Mouse (Mus musculus) intestine, embryonic 16.5 days (tissue): ENCODE results near the gene Ppara. TPM values are rescaled to one million over a fixed set of nuclear protein-coding genes. Genes with fewer than 3 reads are reported as not detected.

Experiments
- ATAC-seq: fragments of 200-750 bp; cut with Nextera tagmentation; 2 replicates; pipeline ENCODE4 v1.8.0; 2017; ENCODE audit warnings: moderate TSS enrichment, moderate library complexity
- H3K27ac ChIP-seq: fragments of 300-500 bp; sonication (generic); 2 replicates; pipeline ENCODE4 v1.5.1; 2014; ENCODE audit warnings: mild to moderate bottlenecking, low read length
- H3K27me3 ChIP-seq: fragments of 300-500 bp; sonication (generic); replicated peaks from 2 replicates; pipeline ENCODE4 v1.6.1; 2014; ENCODE audit warnings: low read length, control low read depth, mixed read lengths; ENCODE audit not compliant: control insufficient read depth, insufficient read depth
- H3K36me3 ChIP-seq: fragments of 300-500 bp; sonication (generic); 2 replicates; pipeline ENCODE4 v1.6.1; 2014; ENCODE audit warnings: low read length, control low read depth; ENCODE audit not compliant: control insufficient read depth, insufficient read depth
- H3K4me1 ChIP-seq: fragments of 300-500 bp; sonication (generic); 2 replicates; pipeline ENCODE4 v1.6.1; 2014; ENCODE audit warnings: low read length, control low read depth, mixed read lengths; ENCODE audit not compliant: control insufficient read depth, insufficient read depth
- H3K4me2 ChIP-seq: fragments of 300-500 bp; sonication (generic); 2 replicates; pipeline ENCODE4 v1.6.1; 2014; ENCODE audit warnings: low read depth, low read length, control low read depth
- H3K4me3 ChIP-seq: fragments of 300-500 bp; sonication (generic); 2 replicates; pipeline ENCODE4 v1.5.1; 2014; ENCODE audit warnings: mild to moderate bottlenecking, low read length
- H3K9ac ChIP-seq: fragments of 300-500 bp; sonication (generic); 2 replicates; pipeline ENCODE4 v1.6.1; 2014; ENCODE audit warnings: low read depth, low read length
- H3K9me3 ChIP-seq: fragments of 300-500 bp; sonication (generic); 2 replicates; pipeline ENCODE4 v1.6.1; 2016; ENCODE audit warnings: low read length, control low read depth; ENCODE audit not compliant: control insufficient read depth
- WGBS: fragments of 180-500 bp; shearing (Covaris S2); extraction: QIAGEN DNeasy Blood & Tissue Kit; methylation state at CpG from one replicate; pipeline ENCODE4 v1.1.7; 2014; 5-methylcytosine and 5-hydroxymethylcytosine counted together
- polyA plus RNA-seq: library from polyadenylated mRNA; unstranded; fragments of >200 nt; fragmentation: Nextera tagmentation; extraction: Ambion mirVana; gene quantifications from 2 replicates; pipeline ENCODE4 v1.2.1, GENCODE M21; 2015

The Ppara gene
- polyA plus RNA-seq, 1 experiment from 2014 or later, result 31.0 TPM

DNA sequence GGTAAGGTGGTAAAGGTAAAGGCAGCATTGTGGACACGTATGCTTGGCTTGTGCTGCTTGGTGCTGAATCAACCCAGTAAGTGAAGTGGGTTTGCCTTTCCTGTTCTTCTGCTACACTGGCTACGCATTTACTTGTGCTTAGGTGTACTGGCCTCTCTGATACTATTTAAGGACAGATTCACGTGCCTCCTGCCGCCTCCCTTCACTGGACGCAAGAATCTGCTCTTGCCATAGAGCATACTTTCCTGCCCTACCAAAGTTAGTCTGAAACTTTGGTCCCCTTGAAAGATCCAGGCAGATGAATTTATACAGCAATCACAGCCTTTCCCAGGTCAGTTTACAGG is 75.7 kb downstream of the Ppara start:
- no peaks in the 10 kb centered on the region for H3K27me3 ChIP-seq
- no peaks in the 10 kb centered on the region for H3K9me3 ChIP-seq
- H3K4me2 ChIP-seq, result peak overlapping the region; percentile 80
- no peaks in the 10 kb centered on the region for H3K36me3 ChIP-seq
- peak overlapping the region; percentile 90 for H3K9ac ChIP-seq
- 61% methylated on average over 5 of the region's 5 CpGs for WGBS
- peak overlapping the region; percentile 82 for H3K4me3 ChIP-seq
- peak overlapping the region; percentile 93 for H3K27ac ChIP-seq
- ATAC-seq, result no peak
- H3K4me1 ChIP-seq, result peaks cover 10% of the 10 kb centered on the region

DNA sequence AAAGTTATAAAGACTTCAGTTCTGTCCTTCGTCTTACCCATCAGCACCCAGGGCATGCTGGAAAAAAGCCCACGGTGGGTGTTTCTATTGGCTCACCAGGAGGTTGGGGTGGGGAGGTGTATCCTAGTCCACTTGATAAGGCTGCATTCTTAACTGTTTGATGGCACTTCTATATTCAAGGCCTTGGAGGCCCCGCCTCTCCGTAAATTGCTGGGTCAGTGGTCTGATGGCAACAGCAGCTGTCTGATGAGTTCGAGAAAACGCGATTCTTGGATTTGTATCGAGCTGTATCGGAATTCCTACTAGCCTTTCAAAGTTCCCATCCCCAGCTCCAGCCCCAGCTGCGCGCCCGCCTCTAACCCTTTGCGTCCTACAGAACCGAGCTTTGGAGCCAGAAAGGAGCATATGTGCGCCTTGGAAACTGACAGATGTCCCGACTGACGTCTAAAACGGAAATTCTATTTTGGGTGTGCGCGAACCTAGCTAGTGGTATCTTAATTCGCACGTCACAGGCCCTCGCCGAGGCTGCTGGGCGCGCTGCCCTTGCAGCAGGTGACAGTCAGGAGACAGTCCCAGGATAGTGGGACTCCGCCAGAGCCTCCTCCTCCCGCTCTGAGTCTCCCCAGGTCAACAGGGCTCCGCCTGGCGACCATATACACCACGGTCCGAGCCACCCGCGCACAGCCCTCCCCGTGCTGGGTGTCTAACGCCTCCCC is 76.2 kb downstream of the Ppara start:
- H3K27me3 ChIP-seq, result no peaks in the 10 kb centered on the region
- H3K4me3 ChIP-seq, result peak overlapping the region; percentile 82
- no peaks in the 10 kb centered on the region for H3K36me3 ChIP-seq
- H3K4me1 ChIP-seq, result peaks cover 10% of the 10 kb centered on the region
- H3K9me3 ChIP-seq, result no peaks in the 10 kb centered on the region
- WGBS, result 3% methylated on average over 36 of the region's 36 CpGs
- peak; percentile 91 for ATAC-seq
- H3K4me2 ChIP-seq, result peak overlapping the region; percentile 80
- peak overlapping the region; percentile 90 for H3K9ac ChIP-seq
- peak overlapping the region; percentile 93 for H3K27ac ChIP-seq

DNA sequence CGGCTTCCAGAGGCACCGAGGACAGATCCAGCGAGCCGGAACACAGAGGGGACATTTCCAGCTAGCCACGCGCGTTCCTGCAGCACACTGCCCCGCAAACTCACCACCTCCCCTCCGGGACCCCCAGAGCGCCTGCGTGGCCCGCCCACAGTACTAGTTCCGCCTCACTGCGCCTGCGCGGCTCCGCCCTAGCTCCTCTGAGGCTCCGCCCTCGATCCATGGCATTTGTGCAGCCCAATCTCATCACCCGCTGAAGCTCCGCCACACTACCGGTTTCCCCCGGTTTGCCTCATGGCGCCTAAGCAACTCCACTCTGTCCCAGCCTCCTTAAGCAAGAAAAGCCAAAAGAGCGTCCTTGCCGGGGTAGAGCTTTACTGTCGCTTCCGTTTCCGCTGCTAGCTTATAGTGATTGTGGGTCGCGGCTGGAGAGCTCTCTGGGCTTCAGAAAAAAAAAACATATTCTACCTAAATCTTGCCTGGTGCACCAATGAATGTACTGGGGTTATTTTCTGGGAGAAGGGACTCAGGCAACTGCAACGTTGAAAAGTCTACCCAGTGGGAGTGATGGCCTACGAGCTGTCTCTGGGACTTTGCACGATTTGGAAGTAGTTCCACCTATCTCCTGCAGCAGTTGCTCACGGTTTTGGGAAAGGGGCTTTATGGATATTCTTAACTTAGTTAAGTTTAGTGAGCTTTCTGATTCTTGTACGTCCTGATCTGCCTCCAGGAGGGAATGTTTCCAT is 76.9 kb downstream of the Ppara start, which contains the start of gene Cdpf1:
Gene Cdpf1 (minus strand): TSS at position 163 of the 743 bp plus-strand sequence.
- Histone ChIP-seq H3K4me1 (peaks cover 10% of the 10 kb centered on the region), H3K9ac (peak within 1 kb of the TSS; percentile 90), H3K27me3 (no peaks in the 10 kb centered on the region), H3K36me3 (no peaks in the 10 kb centered on the region), H3K4me2 (peak within 1 kb of the TSS; percentile 80), H3K4me3 (peak within 1 kb of the TSS; percentile 82), H3K9me3 (no peaks in the 10 kb centered on the region), H3K27ac (peak within 1 kb of the TSS; percentile 93)
- 2% methylated on average over 36 of the region's 36 CpGs for WGBS
- ATAC-seq, result peak; percentile 91

DNA sequence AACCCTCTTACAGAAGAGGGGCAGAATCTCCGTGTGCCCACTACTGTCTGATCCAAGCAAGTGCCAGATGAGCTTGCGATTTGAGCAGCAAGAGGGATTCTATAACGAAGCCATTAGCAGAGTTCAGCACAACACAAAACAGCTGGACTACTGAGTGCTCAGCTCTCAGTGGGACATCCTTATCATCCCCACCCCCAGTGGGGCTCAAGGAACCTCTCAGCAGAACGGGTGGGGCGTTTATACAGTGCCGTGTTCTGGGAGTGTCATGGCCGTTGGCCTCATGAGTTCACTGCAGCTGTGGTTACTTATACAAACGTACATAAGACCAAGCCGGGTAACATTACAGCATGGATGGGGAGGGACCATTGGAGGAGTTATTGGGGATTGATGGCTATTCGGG is 78.6 kb downstream of the Ppara start:
- no peak overlapping the region for H3K9ac ChIP-seq
- H3K4me1 ChIP-seq, result peaks cover 10% of the 10 kb centered on the region
- no peaks in the 10 kb centered on the region for H3K9me3 ChIP-seq
- H3K4me3 ChIP-seq, result no peak overlapping the region
- ATAC-seq, result peak; percentile 47
- no peaks in the 10 kb centered on the region for H3K27me3 ChIP-seq
- no peaks in the 10 kb centered on the region for H3K36me3 ChIP-seq
- 46% methylated on average over 10 of the region's 10 CpGs for WGBS
- H3K4me2 ChIP-seq, result no peak overlapping the region
- no peak overlapping the region for H3K27ac ChIP-seq

DNA sequence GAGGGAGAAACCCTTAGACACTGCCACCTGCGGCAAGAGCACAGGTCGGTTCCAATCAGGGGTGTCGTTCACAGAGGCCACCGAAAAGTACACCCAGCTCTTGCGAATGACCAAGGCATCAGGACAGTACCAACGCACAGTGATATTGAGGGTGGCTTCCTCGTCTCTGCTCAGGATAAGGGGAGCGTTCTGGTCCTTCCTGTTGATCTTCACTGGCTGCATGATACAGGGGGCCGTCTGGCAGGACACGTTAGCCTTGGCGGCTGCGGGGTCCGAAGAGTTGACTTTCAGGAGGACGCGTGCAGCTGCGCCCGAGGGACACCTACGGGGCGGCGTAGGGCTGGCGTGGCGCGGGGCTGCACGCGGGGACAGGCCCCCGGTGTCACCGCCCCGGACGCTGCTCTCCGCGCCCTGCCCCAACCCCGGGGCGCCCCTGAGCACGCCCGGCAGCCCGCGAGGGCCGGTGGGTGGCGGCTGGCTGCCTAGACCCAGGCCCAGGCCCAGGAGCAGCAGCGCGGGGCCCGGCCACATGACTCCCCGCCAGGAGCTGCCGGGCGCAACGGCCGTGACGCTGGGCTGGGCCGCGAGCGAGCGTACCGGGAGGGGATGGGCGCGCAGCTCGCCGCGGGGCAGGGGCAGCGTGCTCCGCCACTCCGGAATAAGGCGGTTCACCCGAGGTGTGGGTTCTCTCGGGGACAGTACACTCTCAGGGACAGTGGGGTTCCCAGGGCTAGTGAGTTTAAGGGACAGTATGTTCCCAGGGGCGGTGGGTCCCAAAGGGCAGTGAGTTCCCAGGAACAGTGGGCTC is 86.6 kb downstream of the Ppara start, which contains the start of gene Pkdrej:
Gene Pkdrej (minus strand): TSS at position 532 of the 808 bp plus-strand sequence.
- Histone ChIP-seq H3K27me3 (no peaks in the 10 kb centered on the region), H3K4me1 (peaks cover 6% of the 10 kb centered on the region; the same call in 1 of the 2 replicates), H3K36me3 (no peaks in the 10 kb centered on the region), H3K27ac (no peak within 1 kb of the TSS), H3K9ac (peak within 1 kb of the TSS; percentile 79), H3K4me3 (peak within 1 kb of the TSS; percentile 55), H3K4me2 (peak within 1 kb of the TSS; percentile 99), H3K9me3 (no peaks in the 10 kb centered on the region)
- ATAC-seq, result peak; percentile 91
- WGBS, result 1% methylated on average over 61 of the region's 65 CpGs

DNA sequence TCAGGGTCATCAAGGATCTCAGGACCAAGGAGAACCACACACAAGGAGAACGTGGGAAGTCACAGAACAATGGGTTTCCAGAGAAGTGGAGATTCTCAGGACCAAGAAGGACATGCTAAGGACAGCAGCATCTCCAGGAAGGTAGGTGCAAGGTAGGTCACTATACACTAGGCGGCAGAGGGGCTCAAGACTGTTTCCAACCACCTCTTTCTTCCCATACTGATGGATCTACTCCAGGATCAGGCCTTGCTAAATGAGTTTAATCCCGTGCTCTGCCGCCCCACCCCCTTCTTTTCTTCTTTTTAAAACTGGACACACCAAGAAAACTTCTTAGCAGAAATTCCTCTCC is 87.2 kb downstream of the Ppara start:
- 18% methylated on average over 4 of the region's 4 CpGs for WGBS
- H3K27ac ChIP-seq, result no peak overlapping the region
- H3K4me2 ChIP-seq, result peak overlapping the region; percentile 99
- ATAC-seq, result peak; percentile 84
- H3K27me3 ChIP-seq, result no peaks in the 10 kb centered on the region
- peak overlapping the region; percentile 55 for H3K4me3 ChIP-seq
- H3K36me3 ChIP-seq, result no peaks in the 10 kb centered on the region
- peaks cover 6% of the 10 kb centered on the region; the same call in 1 of the 2 replicates for H3K4me1 ChIP-seq
- H3K9me3 ChIP-seq, result no peaks in the 10 kb centered on the region
- H3K9ac ChIP-seq, result peak overlapping the region; percentile 79

DNA sequence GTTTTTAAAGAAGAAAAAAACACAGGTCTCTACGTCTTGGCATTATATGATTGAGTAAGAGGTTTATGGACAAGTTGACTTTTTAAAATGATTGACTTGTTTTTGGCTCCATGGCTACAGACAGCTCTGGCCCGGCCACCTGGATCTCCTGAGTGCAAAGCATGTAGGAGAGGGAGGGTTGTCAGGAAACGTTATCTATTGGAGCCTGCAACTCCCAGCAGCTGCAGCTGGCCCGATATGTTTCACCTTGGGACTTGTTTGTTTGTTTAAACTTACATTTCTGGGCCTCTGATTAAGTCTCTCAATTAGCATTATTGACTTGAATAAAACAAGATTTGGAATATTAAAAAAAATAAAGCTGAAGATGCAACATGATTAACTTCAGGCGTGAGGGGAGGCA is 91.9 kb downstream of the Ppara start:
- Histone ChIP-seq H3K4me1 (peaks cover 4% of the 10 kb centered on the region; the same call in 1 of the 2 replicates), H3K4me3 (no peak overlapping the region), H3K9ac (no peak overlapping the region), H3K27me3 (no peaks in the 10 kb centered on the region), H3K9me3 (no peaks in the 10 kb centered on the region), H3K27ac (no peak overlapping the region), H3K36me3 (no peaks in the 10 kb centered on the region), H3K4me2 (no peak overlapping the region)
- WGBS, result 53% methylated on average over 5 of the region's 5 CpGs
- ATAC-seq, result no peak

DNA sequence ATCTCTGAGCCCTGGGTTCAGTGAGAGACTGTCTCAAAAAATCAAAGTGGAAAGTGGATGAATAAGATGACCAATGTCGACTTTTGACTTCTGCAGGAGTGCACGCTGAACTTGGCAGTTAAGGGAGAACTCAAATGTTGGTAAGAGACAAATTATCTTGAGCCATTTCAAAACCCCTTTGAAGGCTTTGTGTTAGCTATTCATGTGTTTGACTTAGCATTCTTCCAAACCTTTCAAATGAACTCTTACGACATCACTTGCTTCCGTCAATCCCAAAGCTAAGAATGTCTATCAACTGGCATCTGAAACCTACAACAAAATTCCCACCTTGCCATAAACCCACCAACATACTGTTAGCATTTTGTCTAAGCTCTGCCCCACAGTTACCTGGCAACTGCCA is 93.3 kb downstream of the Ppara start:
- ATAC-seq, result no peak
- no peaks in the 10 kb centered on the region for H3K9me3 ChIP-seq
- H3K4me2 ChIP-seq, result no peak overlapping the region
- no peaks in the 10 kb centered on the region for H3K27me3 ChIP-seq
- no peak overlapping the region for H3K4me3 ChIP-seq
- H3K36me3 ChIP-seq, result no peaks in the 10 kb centered on the region
- no peak overlapping the region for H3K9ac ChIP-seq
- no peak overlapping the region for H3K27ac ChIP-seq
- peaks cover 8% of the 10 kb centered on the region; the same call in 1 of the 2 replicates for H3K4me1 ChIP-seq
- 83% methylated on average over 4 of the region's 4 CpGs for WGBS

DNA sequence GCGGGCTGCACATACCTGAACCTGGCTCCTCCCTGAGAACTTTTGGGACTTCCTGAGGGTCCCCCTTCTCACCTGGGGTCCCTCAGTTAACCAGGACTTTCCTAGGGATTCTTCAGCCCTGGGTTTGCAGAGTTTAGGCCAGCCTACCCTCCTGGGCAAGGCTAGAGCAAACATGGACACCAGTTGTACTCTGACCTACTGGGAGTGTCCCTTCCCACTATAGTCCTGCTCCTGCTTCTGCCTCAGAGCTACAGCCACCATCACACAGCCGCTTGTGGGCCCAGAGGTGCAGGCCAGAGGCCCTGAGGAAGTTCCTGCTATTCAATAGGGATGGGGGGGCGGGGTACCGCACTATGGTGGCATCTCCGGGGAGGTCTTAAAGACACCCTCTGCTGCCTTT is 94.7 kb downstream of the Ppara start:
- no peaks in the 10 kb centered on the region for H3K36me3 ChIP-seq
- H3K9ac ChIP-seq, result no peak overlapping the region
- H3K4me2 ChIP-seq, result no peak overlapping the region
- 0 out of 2 replicates have a peak, but pooled peaks have one; percentile 44 for ATAC-seq
- H3K4me3 ChIP-seq, result no peak overlapping the region
- H3K9me3 ChIP-seq, result no peaks in the 10 kb centered on the region
- WGBS, result 63% methylated on average over 5 of the region's 5 CpGs
- H3K4me1 ChIP-seq, result peaks cover 8% of the 10 kb centered on the region; the same call in 1 of the 2 replicates
- H3K27ac ChIP-seq, result no peak overlapping the region
- no peaks in the 10 kb centered on the region for H3K27me3 ChIP-seq
